Mouse (Mus musculus) forebrain, embryonic 15.5 days (tissue): Measurements from ENCODE around the gene Map3k21. TPM values are rescaled to one million over a fixed set of nuclear protein-coding genes. Genes with fewer than 3 reads are reported as not detected.

Experiments
- ATAC-seq: fragments of 200-750 bp; cut with Nextera tagmentation; replicated peaks from 2 replicates; pipeline ENCODE4 v1.8.0; 2017; ENCODE audit warnings: mild to moderate bottlenecking, moderate TSS enrichment, moderate library complexity
- H3K27ac ChIP-seq: fragments of 300-500 bp; sonication (generic); replicated peaks from 2 replicates; pipeline ENCODE4 v1.5.1; 2015; ENCODE audit warnings: mild to moderate bottlenecking, inconsistent platforms
- H3K27me3 ChIP-seq: fragments of 300-500 bp; sonication (generic); 2 replicates; pipeline ENCODE4 v1.6.1; 2015; ENCODE audit warnings: inconsistent platforms
- H3K36me3 ChIP-seq: fragments of 300-500 bp; sonication (generic); 2 replicates; pipeline ENCODE4 v1.6.1; 2015; ENCODE audit warnings: mild to moderate bottlenecking, inconsistent platforms
- H3K4me1 ChIP-seq: fragments of 300-500 bp; sonication (generic); 2 replicates; pipeline ENCODE4 v1.6.1; 2015; ENCODE audit warnings: inconsistent platforms
- H3K4me2 ChIP-seq: fragments of 300-500 bp; sonication (generic); replicated peaks from 2 replicates; pipeline ENCODE4 v1.6.1; 2015; ENCODE audit warnings: mild to moderate bottlenecking, inconsistent platforms
- H3K4me3 ChIP-seq: fragments of 300-500 bp; sonication (generic); 2 replicates; pipeline ENCODE4 v1.5.1; 2015; ENCODE audit warnings: mild to moderate bottlenecking, inconsistent platforms
- H3K9ac ChIP-seq: fragments of 300-500 bp; sonication (generic); replicated peaks from 2 replicates; pipeline ENCODE4 v1.6.1; 2015; ENCODE audit warnings: mild to moderate bottlenecking, inconsistent platforms
- H3K9me3 ChIP-seq: fragments of 300-500 bp; sonication (generic); 2 replicates; pipeline ENCODE4 v1.6.1; 2016; ENCODE audit warnings: inconsistent platforms
- WGBS: fragments of 180-500 bp; shearing (Covaris S2); methylation state at CpG from one replicate; pipeline ENCODE4 v1.1.7; 2015; ENCODE audit warnings: mixed read lengths; 5-methylcytosine and 5-hydroxymethylcytosine counted together
- polyA plus RNA-seq: library from polyadenylated mRNA; unstranded; fragments of >200 nt; fragmentation: Nextera tagmentation; extraction: Ambion mirVana; gene quantifications from 2 replicates; pipeline ENCODE4 v1.2.1, GENCODE M21; 2015

Map3k21 gene
- polyA plus RNA-seq = 0.20 and 0.50 TPM in 2 replicates

DNA sequence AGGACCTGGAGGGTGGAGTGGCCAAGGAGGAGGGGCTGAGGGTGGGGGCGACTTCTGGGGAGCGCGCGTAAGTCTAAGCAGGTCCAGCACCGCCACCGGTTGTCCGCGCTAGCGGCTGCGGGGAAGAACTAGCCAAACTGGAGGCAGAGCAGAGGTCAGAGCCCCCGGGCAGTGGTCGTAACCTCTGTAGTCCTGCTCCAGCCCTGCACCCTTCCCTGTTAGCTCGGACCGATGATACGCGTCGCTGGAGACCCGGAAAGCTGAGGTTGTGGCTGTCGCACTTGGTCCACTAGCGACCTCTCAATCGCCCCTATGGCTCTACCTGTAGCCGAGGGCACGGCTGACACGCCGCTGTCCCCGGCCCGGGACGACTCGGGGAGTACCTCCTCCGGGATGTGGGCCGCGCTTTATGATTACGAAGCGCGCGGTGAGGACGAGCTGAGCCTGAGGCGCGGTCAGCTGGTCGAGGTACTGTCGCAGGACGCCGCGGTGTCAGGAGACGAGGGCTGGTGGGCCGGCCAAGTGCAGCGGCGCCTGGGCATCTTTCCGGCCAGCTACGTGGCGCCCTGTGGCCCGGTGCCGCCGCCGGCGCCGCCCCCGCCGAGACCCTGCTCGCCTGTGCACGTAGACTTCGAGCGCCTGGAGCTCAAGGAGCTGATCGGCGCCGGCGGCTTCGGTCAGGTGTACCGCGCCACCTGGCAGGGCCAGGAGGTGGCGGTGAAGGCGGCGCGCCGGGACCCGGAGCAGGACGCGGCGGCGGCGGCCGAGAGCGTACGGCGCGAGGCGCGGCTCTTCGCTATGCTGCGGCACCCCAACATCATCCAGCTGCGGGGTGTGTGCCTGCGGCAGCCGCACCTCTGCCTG lies at the start of gene Map3k21:
Gene Map3k21, plus strand, starts transcription at position 86 of the 864 bp plus-strand sequence.
- peak; percentile 57 for ATAC-seq
- Histone ChIP-seq H3K4me1 (peaks cover 18% of the 10 kb centered on the region), H3K27ac (no peak within 1 kb of the TSS), H3K4me3 (peak within 1 kb of the TSS; percentile 58), H3K36me3 (no peaks in the 10 kb centered on the region), H3K4me2 (peak within 1 kb of the TSS; percentile 99), H3K27me3 (peaks cover 50% of the 10 kb centered on the region), H3K9ac (peak within 1 kb of the TSS; percentile 48), H3K9me3 (no peaks in the 10 kb centered on the region)
- under 1% methylated on average over 93 of the region's 93 CpGs for WGBS

DNA sequence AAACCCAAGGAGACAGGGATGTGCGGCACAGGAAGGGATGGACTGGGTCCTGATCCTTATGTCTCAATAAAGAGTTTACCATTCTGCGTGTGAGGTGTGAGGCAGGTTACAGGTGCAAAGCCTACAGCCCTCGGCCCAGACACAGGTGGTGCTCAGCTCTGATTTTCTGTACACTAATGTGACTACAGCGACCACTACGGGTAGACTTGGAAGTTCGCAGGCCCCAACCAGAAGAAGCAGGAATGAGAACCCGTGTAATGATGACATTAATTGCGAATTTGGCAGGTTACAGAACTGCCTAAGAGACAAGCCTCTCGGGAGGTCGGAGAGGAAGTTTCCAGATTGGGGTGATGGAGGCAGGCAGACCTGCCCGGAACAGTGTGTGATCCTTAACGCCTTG lies 44.1 kb upstream of the Map3k21 start:
- WGBS = 87% methylated on average over 12 of the region's 12 CpGs
- ATAC-seq = no peak
- Histone ChIP-seq H3K27me3 (no peaks in the 10 kb centered on the region), H3K4me1 (peaks cover 13% of the 10 kb centered on the region), H3K4me3 (no peak overlapping the region), H3K9ac (no peak overlapping the region), H3K27ac (no peak overlapping the region), H3K36me3 (no peaks in the 10 kb centered on the region), H3K9me3 (no peaks in the 10 kb centered on the region), H3K4me2 (no peak overlapping the region)

DNA sequence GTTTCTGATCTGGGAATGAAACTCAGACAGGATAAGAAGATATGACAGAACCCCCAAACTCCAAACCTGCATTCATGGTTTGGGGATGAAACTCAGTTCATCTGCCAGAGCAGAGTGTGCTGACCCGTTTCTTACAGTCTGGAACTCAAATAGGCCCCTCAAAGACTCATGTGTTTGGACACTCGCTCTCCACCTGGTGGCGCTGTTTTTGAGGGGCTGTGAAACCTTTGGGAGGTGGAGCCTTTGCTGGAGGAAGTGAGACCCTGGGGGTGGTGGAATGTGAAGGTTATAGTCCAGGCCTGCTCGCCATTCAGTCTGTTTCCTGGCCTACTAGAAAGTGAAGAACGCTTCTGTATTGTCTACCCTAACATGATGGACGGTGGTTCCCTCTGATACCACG lies 41.7 kb upstream of the Map3k21 start:
- Histone ChIP-seq H3K27me3 (no peaks in the 10 kb centered on the region), H3K9me3 (no peaks in the 10 kb centered on the region), H3K36me3 (0 out of 2 replicates have a peak, but pooled peaks cover 2% of the 10 kb centered on the region), H3K4me3 (no peak overlapping the region), H3K27ac (no peak overlapping the region), H3K4me1 (peaks cover 14% of the 10 kb centered on the region), H3K9ac (no peak overlapping the region), H3K4me2 (no peak overlapping the region)
- ATAC-seq = no peak
- 76% methylated on average over 7 of the region's 7 CpGs for WGBS

DNA sequence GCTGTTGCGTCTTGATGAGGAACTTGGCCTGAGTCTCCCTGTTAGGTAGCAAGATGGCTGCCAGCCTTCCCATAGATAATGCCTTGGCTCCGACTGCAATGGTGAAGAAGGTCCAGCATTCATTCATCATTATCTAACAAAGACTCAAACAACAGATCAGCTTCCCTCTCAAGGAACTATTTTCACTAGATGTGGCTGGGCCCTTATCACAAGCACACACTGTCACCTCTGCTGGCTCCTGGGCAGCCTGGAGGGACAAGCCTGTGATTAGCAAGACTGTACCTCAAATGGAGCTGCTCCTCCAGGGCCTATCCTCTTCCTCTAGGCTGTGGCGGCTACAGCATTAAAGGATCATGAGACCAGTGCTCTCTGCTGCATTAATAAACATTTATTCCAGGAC lies 40.5 kb upstream of the Map3k21 start:
- Histone ChIP-seq H3K4me1 (peaks cover 14% of the 10 kb centered on the region), H3K27me3 (no peaks in the 10 kb centered on the region), H3K4me3 (no peak overlapping the region), H3K4me2 (no peak overlapping the region), H3K9me3 (no peaks in the 10 kb centered on the region), H3K36me3 (peaks cover 5% of the 10 kb centered on the region; the same call in 1 of the 2 replicates), H3K9ac (no peak overlapping the region), H3K27ac (no peak overlapping the region)
- 84% methylated on average over 3 of the region's 3 CpGs for WGBS
- ATAC-seq = no peak

DNA sequence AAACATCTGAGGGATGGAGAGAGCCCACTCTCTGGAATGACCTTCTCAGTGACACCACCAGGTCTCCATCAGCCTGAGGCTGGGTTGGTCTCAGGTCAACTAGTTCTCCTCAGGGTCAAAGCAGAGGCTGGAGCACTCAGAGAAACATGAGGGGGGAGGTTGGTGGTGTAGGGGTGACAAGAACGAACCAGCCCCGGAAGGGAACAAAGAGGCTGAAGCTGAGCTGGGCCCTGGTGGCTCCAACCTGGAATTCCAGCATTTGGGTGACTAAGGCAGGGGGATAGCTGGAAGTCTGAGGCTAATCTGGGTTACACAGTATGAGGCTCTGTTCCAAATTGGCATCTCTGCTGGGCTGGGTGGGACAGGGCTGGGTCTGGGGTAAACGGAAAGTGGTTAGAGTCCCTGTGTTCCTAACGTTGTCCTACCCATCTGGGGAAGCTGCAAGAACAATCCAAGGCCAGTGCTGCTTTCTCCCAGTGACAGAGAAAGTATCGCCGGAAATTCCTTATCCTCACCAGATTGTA lies 40.0 kb upstream of the Map3k21 start:
- H3K4me1 ChIP-seq = peaks cover 14% of the 10 kb centered on the region
- peak; percentile 38; the same call in 1 of the 2 replicates for ATAC-seq
- no peak overlapping the region for H3K4me2 ChIP-seq
- no peak overlapping the region for H3K9ac ChIP-seq
- no peaks in the 10 kb centered on the region for H3K9me3 ChIP-seq
- no peak overlapping the region for H3K4me3 ChIP-seq
- H3K36me3 ChIP-seq = peaks cover 7% of the 10 kb centered on the region; the same call in 1 of the 2 replicates
- 32% methylated on average over 6 of the region's 6 CpGs for WGBS
- H3K27me3 ChIP-seq = no peaks in the 10 kb centered on the region
- H3K27ac ChIP-seq = 0 out of 2 replicates have a peak overlapping the region, but pooled peaks have one; percentile 5

DNA sequence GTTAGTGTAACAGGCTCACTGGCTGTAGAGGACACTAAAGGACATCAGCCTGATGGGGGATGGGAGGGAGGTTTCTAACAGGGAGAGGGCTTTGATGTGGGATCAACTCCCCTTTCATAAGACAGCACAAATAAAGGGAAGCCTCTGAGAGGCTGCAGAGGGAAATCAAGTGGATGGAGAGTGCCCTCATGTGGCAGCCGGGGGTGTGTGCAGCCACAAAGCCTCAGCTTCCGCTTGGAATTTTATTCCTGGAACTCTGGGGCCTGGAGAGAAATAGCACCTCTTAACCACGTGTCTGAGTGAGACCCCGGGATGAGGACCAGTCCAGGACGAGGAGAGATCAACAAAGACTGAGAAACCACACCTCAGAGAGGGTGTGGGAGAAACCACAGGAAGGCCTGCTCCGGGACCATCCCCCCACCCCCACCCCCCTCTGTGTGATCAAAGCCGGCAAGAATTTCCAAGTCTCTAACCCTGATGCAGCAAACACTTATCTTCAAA lies 39.4 kb upstream of the Map3k21 start:
- no peak overlapping the region for H3K27ac ChIP-seq
- H3K27me3 ChIP-seq = no peaks in the 10 kb centered on the region
- peaks cover 8% of the 10 kb centered on the region; the same call in 1 of the 2 replicates for H3K36me3 ChIP-seq
- ATAC-seq = peak; percentile 85
- WGBS = 5% methylated on average over 7 of the region's 7 CpGs
- H3K4me2 ChIP-seq = no peak overlapping the region
- no peak overlapping the region for H3K4me3 ChIP-seq
- peaks cover 14% of the 10 kb centered on the region for H3K4me1 ChIP-seq
- no peaks in the 10 kb centered on the region for H3K9me3 ChIP-seq
- H3K9ac ChIP-seq = no peak overlapping the region

DNA sequence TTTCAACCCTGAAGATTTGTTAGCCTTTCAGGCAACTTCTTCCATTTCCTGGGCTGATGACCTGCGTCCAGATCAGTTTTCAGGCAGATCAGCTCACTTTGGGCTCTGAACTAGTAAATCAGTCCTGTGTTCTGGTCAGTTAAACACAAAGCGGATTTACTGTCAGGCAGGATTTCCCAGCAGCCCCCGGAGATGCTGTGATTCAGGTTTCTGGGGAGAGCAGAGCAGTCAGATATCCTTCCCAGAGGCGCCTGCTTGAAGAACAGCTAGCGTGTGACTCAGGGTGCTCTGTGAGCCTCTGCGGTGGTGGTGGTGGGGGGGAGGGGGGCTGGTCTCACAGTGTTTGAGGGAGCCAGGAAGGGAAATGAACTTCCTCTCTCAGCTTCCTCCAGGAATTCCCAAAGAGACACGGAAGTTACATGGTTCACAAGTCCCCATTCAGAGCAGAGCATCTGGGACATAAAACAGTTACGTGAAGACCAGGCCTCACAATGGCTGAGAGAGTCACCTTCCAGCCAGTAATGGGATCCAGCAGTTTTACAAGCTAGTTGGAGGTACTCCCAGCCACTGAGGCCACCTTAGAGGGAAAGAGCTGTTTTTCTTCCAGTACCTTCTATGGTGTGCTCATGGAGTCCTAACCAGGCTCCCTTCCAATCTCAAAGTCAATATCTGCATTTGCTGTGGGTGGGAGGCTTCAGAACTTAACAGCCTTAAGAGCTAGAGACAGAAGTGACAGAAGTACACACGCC lies 37.6 kb upstream of the Map3k21 start:
- no peak overlapping the region for H3K4me2 ChIP-seq
- no peaks in the 10 kb centered on the region for H3K27me3 ChIP-seq
- H3K9me3 ChIP-seq = no peaks in the 10 kb centered on the region
- WGBS = 84% methylated on average over 9 of the region's 9 CpGs
- H3K36me3 ChIP-seq = peaks cover 11% of the 10 kb centered on the region; the same call in 1 of the 2 replicates
- H3K27ac ChIP-seq = no peak overlapping the region
- no peak for ATAC-seq
- peaks cover 14% of the 10 kb centered on the region for H3K4me1 ChIP-seq
- no peak overlapping the region for H3K4me3 ChIP-seq
- no peak overlapping the region for H3K9ac ChIP-seq

DNA sequence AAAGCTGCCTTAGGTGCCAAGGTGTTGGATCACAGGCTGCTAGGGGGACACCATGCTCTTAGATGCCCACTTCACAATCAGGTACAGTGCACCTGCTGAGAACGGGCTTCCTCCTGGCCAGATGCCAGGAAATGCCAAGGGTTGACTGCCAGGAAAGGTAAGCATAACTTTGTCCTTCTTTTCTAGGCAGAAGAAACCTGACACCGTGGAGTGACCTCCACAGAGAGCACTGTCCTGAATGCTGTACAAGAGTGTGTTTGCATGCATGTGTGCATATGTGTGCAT lies 37.1 kb upstream of the Map3k21 start:
- peaks cover 14% of the 10 kb centered on the region for H3K4me1 ChIP-seq
- H3K4me2 ChIP-seq = no peak overlapping the region
- H3K4me3 ChIP-seq = no peak overlapping the region
- H3K9me3 ChIP-seq = no peaks in the 10 kb centered on the region
- no peak overlapping the region for H3K27ac ChIP-seq
- ATAC-seq = no peak
- H3K27me3 ChIP-seq = no peaks in the 10 kb centered on the region
- peaks cover 11% of the 10 kb centered on the region; the same call in 1 of the 2 replicates for H3K36me3 ChIP-seq
- no peak overlapping the region for H3K9ac ChIP-seq
- 83% methylated on average over 2 of the region's 2 CpGs for WGBS

DNA sequence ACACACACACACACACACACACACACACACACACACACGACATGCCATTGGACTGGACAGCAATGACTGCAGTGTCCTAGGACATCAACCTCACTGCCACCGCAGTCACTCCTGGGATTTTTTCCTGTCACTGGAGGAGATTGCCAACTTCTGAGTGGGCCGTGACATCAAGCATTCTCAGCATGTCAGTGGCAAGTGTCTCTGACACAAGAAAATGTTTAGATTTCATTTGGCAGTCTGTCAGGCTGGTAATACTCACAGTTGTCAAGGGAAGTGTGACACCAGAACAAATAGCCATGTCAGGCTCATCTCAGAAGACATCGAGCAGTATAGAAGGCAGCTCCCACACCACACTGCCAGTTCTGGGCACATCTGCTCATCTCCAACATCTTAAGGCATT lies 29.8 kb upstream of the Map3k21 start:
- Histone ChIP-seq H3K4me1 (no peaks in the 10 kb centered on the region), H3K4me3 (no peak overlapping the region), H3K36me3 (peaks cover 14% of the 10 kb centered on the region), H3K9me3 (no peaks in the 10 kb centered on the region), H3K27me3 (no peaks in the 10 kb centered on the region), H3K27ac (no peak overlapping the region), H3K9ac (no peak overlapping the region), H3K4me2 (no peak overlapping the region)
- no peak for ATAC-seq
- 76% methylated on average over 4 of the region's 4 CpGs for WGBS

DNA sequence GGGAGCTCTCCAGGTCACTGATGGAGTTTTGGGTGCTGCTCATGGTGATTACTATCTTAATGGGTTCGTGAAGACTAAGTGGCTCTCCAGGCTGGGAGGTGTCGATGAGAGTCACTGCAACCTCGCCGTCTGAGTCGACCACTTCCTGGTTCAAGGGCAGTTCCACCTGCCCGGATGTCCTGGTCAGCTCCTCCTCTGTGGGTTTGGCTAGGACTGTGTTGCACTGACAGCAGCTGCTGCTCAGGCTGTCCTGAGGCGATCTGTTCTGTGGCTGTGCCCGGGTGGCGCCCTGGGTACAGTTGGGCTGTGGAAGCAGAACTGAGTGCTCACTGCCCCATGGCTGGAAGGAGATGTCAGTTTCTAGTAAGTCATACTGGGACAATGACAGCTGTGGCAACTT lies 22.7 kb upstream of the Map3k21 start:
- Histone ChIP-seq H3K9ac (no peak overlapping the region), H3K27ac (no peak overlapping the region), H3K4me3 (no peak overlapping the region), H3K4me2 (no peak overlapping the region), H3K36me3 (peaks cover 45% of the 10 kb centered on the region), H3K27me3 (no peaks in the 10 kb centered on the region), H3K4me1 (no peaks in the 10 kb centered on the region), H3K9me3 (no peaks in the 10 kb centered on the region)
- ATAC-seq = no peak
- WGBS = 95% methylated on average over 9 of the region's 9 CpGs

DNA sequence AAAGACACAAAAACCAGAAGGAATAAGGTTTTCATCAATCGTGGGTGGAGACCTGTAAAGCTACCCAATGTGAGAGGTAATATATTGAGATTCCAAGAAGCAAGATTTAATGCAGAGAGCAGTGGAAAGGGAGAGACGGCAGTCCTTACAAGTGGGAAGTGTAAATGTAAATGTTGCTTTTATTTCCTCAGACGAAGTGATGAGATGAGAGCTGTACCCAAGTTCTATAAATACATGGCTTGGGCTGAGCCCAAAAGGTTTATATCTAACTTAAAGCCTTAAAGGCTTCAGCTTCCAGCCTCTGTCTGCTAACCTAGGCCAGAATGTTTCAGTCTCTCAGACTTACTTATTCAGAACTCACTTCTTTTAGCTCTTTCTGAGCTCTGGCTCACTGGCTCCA lies 20.3 kb upstream of the Map3k21 start:
- H3K27me3 ChIP-seq = no peaks in the 10 kb centered on the region
- no peak overlapping the region for H3K9ac ChIP-seq
- 83% methylated on average over 3 of the region's 3 CpGs for WGBS
- H3K4me3 ChIP-seq = no peak overlapping the region
- no peaks in the 10 kb centered on the region for H3K4me1 ChIP-seq
- ATAC-seq = no peak
- no peak overlapping the region for H3K4me2 ChIP-seq
- H3K36me3 ChIP-seq = peaks cover 40% of the 10 kb centered on the region
- H3K27ac ChIP-seq = no peak overlapping the region
- no peaks in the 10 kb centered on the region for H3K9me3 ChIP-seq

DNA sequence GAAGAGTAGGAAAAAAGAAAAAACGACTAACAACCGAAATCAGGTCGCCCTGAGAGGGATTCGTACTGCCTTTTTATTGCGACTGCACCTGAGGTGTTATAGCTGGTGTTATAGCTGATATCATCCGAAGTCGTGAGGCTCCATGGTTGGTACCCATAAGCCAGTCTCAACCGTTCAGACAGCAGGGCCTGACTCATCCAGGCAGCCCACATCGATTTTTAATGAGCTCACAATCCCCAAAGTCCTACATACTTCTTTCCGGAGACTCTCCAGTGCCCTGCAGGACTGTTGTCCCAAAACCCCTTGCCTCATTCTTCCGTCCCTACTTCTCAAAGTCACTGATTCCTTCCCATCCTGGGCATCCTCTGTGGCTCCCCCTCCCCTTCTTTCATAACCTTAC lies 12.9 kb upstream of the Map3k21 start:
- H3K4me2 ChIP-seq = peak overlapping the region; percentile 73
- no peak for ATAC-seq
- no peak overlapping the region for H3K27ac ChIP-seq
- H3K4me3 ChIP-seq = peak overlapping the region; percentile 64
- H3K9me3 ChIP-seq = no peaks in the 10 kb centered on the region
- H3K9ac ChIP-seq = peak overlapping the region; percentile 71; the same call in 1 of the 2 replicates
- H3K27me3 ChIP-seq = 0 out of 2 replicates have a peak, but pooled peaks cover 4% of the 10 kb centered on the region
- WGBS = 60% methylated on average over 11 of the region's 11 CpGs
- no peaks in the 10 kb centered on the region for H3K36me3 ChIP-seq
- H3K4me1 ChIP-seq = peaks cover 21% of the 10 kb centered on the region
